Mouse (Mus musculus) G1E (cell line): ENCODE data around the gene Slc38a6.

Source experiments
- CTCF ChIP-seq: IDR thresholded peaks from 2 replicates; pipeline ENCODE4 v1.5.1; 2012; ENCODE audit warnings: low read depth, low read length, inconsistent platforms, mixed read lengths
- GATA1 ChIP-seq: IDR thresholded peaks from 2 replicates; pipeline ENCODE4 v1.6.1; 2012; ENCODE audit warnings: borderline replicate concordance, low read length, inconsistent platforms, mixed read lengths
- GATA2 ChIP-seq: IDR thresholded peaks from 2 replicates; pipeline ENCODE4 v1.6.1; 2012; ENCODE audit warnings: low read depth, low read length, inconsistent platforms, borderline replicate concordance

GRCm38 (mm10) chr12:73378026-73378425 lies 91.4 kb downstream of the Slc38a6 start:
- no peak for TF ChIP-seq CTCF
- TF ChIP-seq GATA1: no peak
- no peak for TF ChIP-seq GATA2
